Mouse (Mus musculus) forebrain, postnatal 0 days (tissue): Measurements from ENCODE around the gene Zbtb22. TPM values are rescaled to one million over a fixed set of nuclear protein-coding genes. Genes with fewer than 3 reads are reported as not detected.

ENCODE experiments used
- ATAC-seq: fragments of 200-750 bp; cut with Nextera tagmentation; 2 replicates; pipeline ENCODE4 v1.8.0; 2017; ENCODE audit warnings: mild to moderate bottlenecking, moderate library complexity
- DNase-seq: peaks from one replicate; pipeline ENCODE4 v3.0.0-alpha.2; 2015
- H3K27ac ChIP-seq: fragments of 300-500 bp; sonication (generic); 2 replicates; pipeline ENCODE4 v1.5.1; 2014; ENCODE audit warnings: low read depth, mild to moderate bottlenecking, antibody characterized with exemption, low read length, moderate library complexity, mixed read lengths
- H3K27me3 ChIP-seq: fragments of 300-500 bp; sonication (generic); 2 replicates; pipeline ENCODE4 v1.6.1; 2014; ENCODE audit warnings: mild to moderate bottlenecking, low read length, mixed read lengths; ENCODE audit not compliant: insufficient read depth
- H3K36me3 ChIP-seq: fragments of 300-500 bp; sonication (generic); 2 replicates; pipeline ENCODE4 v1.6.1; 2014; ENCODE audit warnings: mild to moderate bottlenecking, moderate library complexity; ENCODE audit not compliant: insufficient read depth
- H3K4me1 ChIP-seq: fragments of 300-500 bp; sonication (generic); 2 replicates; pipeline ENCODE4 v1.6.1; 2014; ENCODE audit warnings: antibody characterized with exemption; ENCODE audit not compliant: insufficient read depth
- H3K4me2 ChIP-seq: fragments of 300-500 bp; sonication (generic); 2 replicates; pipeline ENCODE4 v1.6.1; 2014; ENCODE audit warnings: low read depth, mild to moderate bottlenecking, moderate library complexity
- H3K4me3 ChIP-seq: fragments of 300-500 bp; sonication (generic); 2 replicates; pipeline ENCODE4 v1.5.1; 2014; ENCODE audit warnings: low read depth, low read length, mixed read lengths
- H3K9ac ChIP-seq: fragments of 300-500 bp; sonication (generic); 2 replicates; pipeline ENCODE4 v1.6.1; 2014; ENCODE audit warnings: mild to moderate bottlenecking
- H3K9me3 ChIP-seq: fragments of 300-500 bp; sonication (generic); 2 replicates; pipeline ENCODE4 v1.6.1; 2016; ENCODE audit warnings: low read length
- CTCF ChIP-seq: sonication (generic); IDR thresholded peaks from 2 replicates; pipeline ENCODE4 v1.5.1; 2016; ENCODE audit warnings: antibody characterized with exemption, control low read depth, low read depth
- WGBS: fragments of 180-500 bp; shearing (Covaris S2); extraction: QIAGEN DNeasy Blood & Tissue Kit; methylation state at CpG from one replicate; pipeline ENCODE4 v1.1.7; 2014; 5-methylcytosine and 5-hydroxymethylcytosine counted together
- polyA plus RNA-seq: library from polyadenylated mRNA; unstranded; fragments of >200 nt; fragmentation: Nextera tagmentation; extraction: Ambion mirVana; gene quantifications from 2 replicates; pipeline ENCODE4 v1.2.1, GENCODE M21; 2015
- total RNA-seq: library from RNA; depleted of rRNA; stranded (reverse); fragments of >200 nt; gene quantifications from 2 replicates; pipeline ENCODE4 v1.2.3, GENCODE M21; 2014

Zbtb22 gene
- total and polyA plus RNA-seq, 2 experiments from 2014 or later, result 22.3 to 44.0 TPM

- no peak for TF ChIP-seq CTCF
- WGBS, result 84% methylated on average over 3 of the region's 3 CpGs
- Histone ChIP-seq H3K9me3 (no peaks in the 10 kb centered on the region), H3K4me2 (no peak overlapping the region), H3K9ac (no peak overlapping the region), H3K27me3 (no peaks in the 10 kb centered on the region), H3K27ac (0 out of 2 replicates have a peak overlapping the region, but pooled peaks have one; percentile 15), H3K4me3 (no peak overlapping the region), H3K4me1 (peaks cover 17% of the 10 kb centered on the region), H3K36me3 (peaks cover 33% of the 10 kb centered on the region)
- ATAC-seq, result no peak
- DNase-seq, result no peak
These were observed 37.6 kb downstream of the Zbtb22 start for GRCm38 (mm10) chr17:33953310-33953709.

GRCm38 (mm10) chr17:33953961-33954565 is 38.4 kb downstream of the Zbtb22 start:
- peak overlapping the region; percentile 58 for H3K4me2 ChIP-seq
- peak overlapping the region; percentile 82 for H3K9ac ChIP-seq
- no peak overlapping the region for H3K27ac ChIP-seq
- 24% methylated on average over 5 of the region's 5 CpGs for WGBS
- TF ChIP-seq CTCF, result no peak
- no peaks in the 10 kb centered on the region for H3K27me3 ChIP-seq
- peaks cover 17% of the 10 kb centered on the region for H3K4me1 ChIP-seq
- DNase-seq, result no peak
- peaks cover 32% of the 10 kb centered on the region for H3K36me3 ChIP-seq
- H3K4me3 ChIP-seq, result peak overlapping the region; percentile 55; the same call in 1 of the 2 replicates
- H3K9me3 ChIP-seq, result no peaks in the 10 kb centered on the region
- no peak for ATAC-seq

- Histone ChIP-seq H3K27ac (peak overlapping the region; percentile 93), H3K4me3 (peak overlapping the region; percentile 55), H3K36me3 (peaks cover 39% of the 10 kb centered on the region), H3K4me2 (peak overlapping the region; percentile 58), H3K4me1 (peaks cover 13% of the 10 kb centered on the region; the same call in 1 of the 2 replicates), H3K9me3 (no peaks in the 10 kb centered on the region), H3K9ac (peak overlapping the region; percentile 82), H3K27me3 (no peaks in the 10 kb centered on the region)
- peak; percentile 12 for ATAC-seq
- TF ChIP-seq CTCF, result no peak
- DNase-seq, result no peak
- under 1% methylated on average over 33 of the region's 33 CpGs for WGBS
These were observed 39.2 kb downstream of the Zbtb22 start for GRCm38 (mm10) chr17:33954646-33955554.

GRCm38 (mm10) chr17:33955555-33956214 is 40.0 kb downstream of the Zbtb22 start, which contains the start of the genes Vps52 and Rps18:
Gene Vps52 (plus strand): TSS chr17:33955812.
Gene Rps18 (minus strand): TSS chr17:33956001.
- peaks cover 46% of the 10 kb centered on the region for H3K36me3 ChIP-seq
- no peaks in the 10 kb centered on the region for H3K9me3 ChIP-seq
- peak within 1 kb of the TSS; percentile 55 for H3K4me3 ChIP-seq
- ATAC-seq (peak; percentile 91), DNase-seq (peak; percentile 98)
- WGBS, result 3% methylated on average over 50 of the region's 50 CpGs
- H3K27me3 ChIP-seq, result no peaks in the 10 kb centered on the region
- TF ChIP-seq CTCF, result peak; percentile 37; the same call in 1 of the 2 replicates
- peaks cover 8% of the 10 kb centered on the region; the same call in 1 of the 2 replicates for H3K4me1 ChIP-seq
- H3K9ac ChIP-seq, result peak within 1 kb of the TSS; percentile 82
- H3K27ac ChIP-seq, result peak within 1 kb of the TSS; percentile 93
- peak within 1 kb of the TSS; percentile 58 for H3K4me2 ChIP-seq

GRCm38 (mm10) chr17:33956336-33956735 is 40.6 kb downstream of the Zbtb22 start:
- peak overlapping the region; percentile 88 for H3K27ac ChIP-seq
- no peak for DNase-seq
- WGBS, result 8% methylated on average over 10 of the region's 10 CpGs
- H3K9ac ChIP-seq, result peak overlapping the region; percentile 73
- H3K4me3 ChIP-seq, result peak overlapping the region; percentile 55
- peak overlapping the region; percentile 54 for H3K4me2 ChIP-seq
- no peak for ATAC-seq
- H3K4me1 ChIP-seq, result peaks cover 8% of the 10 kb centered on the region; the same call in 1 of the 2 replicates
- no peak for TF ChIP-seq CTCF
- no peaks in the 10 kb centered on the region for H3K9me3 ChIP-seq
- H3K36me3 ChIP-seq, result peaks cover 53% of the 10 kb centered on the region
- no peaks in the 10 kb centered on the region for H3K27me3 ChIP-seq

GRCm38 (mm10) chr17:33957493-33957892 is 41.8 kb downstream of the Zbtb22 start:
- no peaks in the 10 kb centered on the region for H3K27me3 ChIP-seq
- peaks cover 8% of the 10 kb centered on the region; the same call in 1 of the 2 replicates for H3K4me1 ChIP-seq
- peaks cover 60% of the 10 kb centered on the region for H3K36me3 ChIP-seq
- no peak for TF ChIP-seq CTCF
- no peak overlapping the region for H3K9ac ChIP-seq
- DNase-seq (no peak), ATAC-seq (no peak)
- no peak overlapping the region for H3K4me3 ChIP-seq
- WGBS, result 89% methylated on average over 6 of the region's 6 CpGs
- H3K4me2 ChIP-seq, result no peak overlapping the region
- no peaks in the 10 kb centered on the region for H3K9me3 ChIP-seq
- H3K27ac ChIP-seq, result no peak overlapping the region
